In the genomic region with DNA sequence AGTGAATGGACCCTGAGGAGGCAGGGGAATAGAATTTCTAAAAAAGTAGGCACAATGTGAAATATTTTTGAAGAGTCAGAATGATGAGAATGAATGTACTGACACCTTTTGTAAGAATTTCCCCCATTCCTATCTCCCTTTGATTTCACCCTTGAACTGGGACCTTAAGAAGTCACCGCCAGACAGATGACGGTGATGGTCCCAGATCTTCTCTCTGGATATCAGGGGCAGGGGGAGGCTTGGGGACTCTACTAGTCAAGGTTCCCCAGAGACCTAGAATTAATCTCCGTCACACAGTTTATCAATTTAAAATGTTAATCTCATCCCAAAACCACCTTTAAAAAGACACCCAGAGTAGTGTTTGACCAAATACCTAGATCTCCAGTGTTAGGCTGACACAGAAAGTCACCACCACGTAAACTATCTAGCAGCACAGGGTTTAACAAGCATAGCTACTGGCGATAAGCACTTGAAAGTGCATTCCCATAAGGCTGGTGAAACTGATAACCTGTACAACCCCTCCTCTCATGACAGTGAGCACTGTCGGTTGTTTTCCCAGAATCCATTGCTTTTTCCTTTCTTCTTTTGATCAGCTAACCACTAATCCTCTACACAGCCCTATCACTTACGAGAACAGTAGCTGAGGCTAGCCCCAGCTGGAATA, we compare ENCODE assay signal across 15 mouse cellular contexts.
A peak's percentile ranks its signal among the peaks of the same experiment; 100 is the strongest.
DNase-seq lines count a peak whose midpoint lies in the region; ATAC-seq and TF ChIP-seq lines count a peak whose summit lies in the region.
"Had no signal": no experiment of that assay in that cellular context is flagged by ENCODE, and none has a peak within 500 bp of the region (broad histone marks: within the 10 kb centered on the region; RNA-seq: fewer than 3 reads in every experiment).

No protein-coding gene starts in this region.

- H3K4me2 ChIP-seq in intestine, embryonic 14.5 days (ENCODE audit: low read length) = no peak overlapping the region
- H3K4me2 ChIP-seq in intestine, postnatal 0 days (replicated peaks; ENCODE audit: low read depth) = no peak overlapping the region
- no peak overlapping the region for H3K4me2 ChIP-seq in limb, embryonic 11.5 days (ENCODE audit: low read depth, severe bottlenecking)
- no peak overlapping the region for H3K4me2 ChIP-seq in liver, postnatal 0 days (ENCODE audit: low read depth, low read length)
- no peak overlapping the region for H3K4me2 ChIP-seq in hindbrain, embryonic 12.5 days (replicated peaks)
- H3K4me2 ChIP-seq: neural tube, embryonic 13.5 days had no signal

- no peaks in the 10 kb centered on the region for H3K9me3 ChIP-seq in intestine, embryonic 14.5 days (ENCODE audit: control insufficient read depth, low read length)
- no peaks in the 10 kb centered on the region for H3K9me3 ChIP-seq in intestine, postnatal 0 days (ENCODE audit: control insufficient read depth)
- H3K9me3 ChIP-seq in limb, embryonic 11.5 days (ENCODE audit: control insufficient read depth, low read length) = no peaks in the 10 kb centered on the region
- H3K9me3 ChIP-seq in liver, postnatal 0 days (ENCODE audit: low read length) = peaks cover 2% of the 10 kb centered on the region; the same call in 1 of the 2 replicates
- no peaks in the 10 kb centered on the region for H3K9me3 ChIP-seq in hindbrain, embryonic 12.5 days (replicated peaks)
- H3K9me3 ChIP-seq: neural tube, embryonic 13.5 days had no signal

- H3K27ac ChIP-seq in intestine, embryonic 14.5 days (ENCODE audit: low read depth) = no peak overlapping the region
- no peak overlapping the region for H3K27ac ChIP-seq in intestine, postnatal 0 days (ENCODE audit: low read depth, low read length)
- no peak overlapping the region for H3K27ac ChIP-seq in limb, embryonic 11.5 days (replicated peaks; ENCODE audit: low read depth, low read length)
- 0 out of 2 replicates have a peak overlapping the region, but pooled peaks have one; percentile 18 for H3K27ac ChIP-seq in liver, postnatal 0 days (ENCODE audit: low read depth)
- H3K27ac ChIP-seq in hindbrain, embryonic 12.5 days = no peak overlapping the region
- H3K27ac ChIP-seq: hindbrain, postnatal 0 days; neural tube, embryonic 13.5 days had no signal

- WGBS in intestine, embryonic 14.5 days = 82% methylated on average over 7 of the region's 7 CpGs
- WGBS in intestine, postnatal 0 days = 78% methylated on average over 7 of the region's 7 CpGs
- 90% methylated on average over 7 of the region's 7 CpGs for WGBS in limb, embryonic 11.5 days
- 58% methylated on average over 7 of the region's 7 CpGs for WGBS in liver, postnatal 0 days (ENCODE audit: insufficient replicate concordance)
- WGBS in hindbrain, embryonic 12.5 days = 87% methylated on average over 7 of the region's 7 CpGs

- ATAC-seq in intestine, embryonic 14.5 days (replicated peaks; ENCODE audit: low FRiP score, low TSS enrichment, low read depth) = no peak
- no peak for ATAC-seq in intestine, postnatal 0 days
- peak; percentile 65 for ATAC-seq in erythroid progenitor cell, adult 5-6 weeks (replicated peaks; ENCODE audit: low FRiP score, poor library complexity, severe bottlenecking)
- ATAC-seq in limb, embryonic 11.5 days (ENCODE audit: insufficient number of reproducible peaks, low FRiP score, low TSS enrichment, low read depth) = no peak
- ATAC-seq in liver, postnatal 0 days = peak; percentile 90
- ATAC-seq in hindbrain, embryonic 12.5 days (ENCODE audit: low FRiP score) = no peak
- ATAC-seq in activated CD4-positive, CD25-positive, alpha-beta regulatory T cell, adult 4 months = no peak
- ATAC-seq: forebrain, embryonic 14.5 days; hindbrain, postnatal 0 days had no signal

- no peak overlapping the region for H3K4me3 ChIP-seq in intestine, embryonic 14.5 days (ENCODE audit: low read depth, low read length)
- no peak overlapping the region for H3K4me3 ChIP-seq in intestine, postnatal 0 days (ENCODE audit: low read depth, low read length)
- no peak overlapping the region for H3K4me3 ChIP-seq in limb, embryonic 11.5 days (ENCODE audit: low read depth, low read length)
- H3K4me3 ChIP-seq in liver, postnatal 0 days (ENCODE audit: low read depth, low read length) = no peak overlapping the region
- no peak overlapping the region for H3K4me3 ChIP-seq in hindbrain, embryonic 12.5 days
- H3K4me3 ChIP-seq: neural tube, embryonic 13.5 days had no signal

- no peaks in the 10 kb centered on the region for H3K4me1 ChIP-seq in intestine, embryonic 14.5 days (replicated peaks; ENCODE audit: control insufficient read depth, insufficient read depth, low read length)
- H3K4me1 ChIP-seq in intestine, postnatal 0 days (replicated peaks; ENCODE audit: control insufficient read depth, insufficient read depth, low read length) = no peaks in the 10 kb centered on the region
- peaks cover 5% of the 10 kb centered on the region for H3K4me1 ChIP-seq in limb, embryonic 11.5 days (ENCODE audit: control insufficient read depth, insufficient read depth, low read length)
- H3K4me1 ChIP-seq in liver, postnatal 0 days (ENCODE audit: insufficient read depth) = no peaks in the 10 kb centered on the region
- no peaks in the 10 kb centered on the region for H3K4me1 ChIP-seq in hindbrain, embryonic 12.5 days

- H3K9ac ChIP-seq in intestine, embryonic 14.5 days (ENCODE audit: low read length) = no peak overlapping the region
- no peak overlapping the region for H3K9ac ChIP-seq in intestine, postnatal 0 days (ENCODE audit: low read depth, low read length)
- H3K9ac ChIP-seq in limb, embryonic 11.5 days (ENCODE audit: low read length) = no peak overlapping the region
- no peak overlapping the region for H3K9ac ChIP-seq in liver, postnatal 0 days (replicated peaks)
- no peak overlapping the region for H3K9ac ChIP-seq in hindbrain, embryonic 12.5 days
- H3K9ac ChIP-seq: neural tube, embryonic 13.5 days had no signal

- peak; percentile 91 for TF ChIP-seq EP300 in liver, postnatal 0 days (IDR thresholded peaks at IDR 0.05; ENCODE audit: low read depth)

- no peaks in the 10 kb centered on the region for H3K27me3 ChIP-seq in intestine, embryonic 14.5 days (replicated peaks; ENCODE audit: control insufficient read depth, insufficient read depth, low read length)
- no peaks in the 10 kb centered on the region for H3K27me3 ChIP-seq in intestine, postnatal 0 days (replicated peaks; ENCODE audit: control insufficient read depth, insufficient read depth, low read length)
- no peaks in the 10 kb centered on the region for H3K27me3 ChIP-seq in limb, embryonic 11.5 days (ENCODE audit: control insufficient read depth, insufficient read depth, low read length)
- no peaks in the 10 kb centered on the region for H3K27me3 ChIP-seq in liver, postnatal 0 days (ENCODE audit: insufficient read depth, low read length)
- H3K27me3 ChIP-seq in hindbrain, embryonic 12.5 days = no peaks in the 10 kb centered on the region; the same call in 1 of the 2 replicates
- H3K27me3 ChIP-seq: neural tube, embryonic 13.5 days had no signal

- H3K36me3 ChIP-seq in intestine, embryonic 14.5 days (ENCODE audit: control insufficient read depth, insufficient read depth, low read length) = no peaks in the 10 kb centered on the region
- no peaks in the 10 kb centered on the region for H3K36me3 ChIP-seq in intestine, postnatal 0 days (ENCODE audit: control insufficient read depth, insufficient read depth)
- H3K36me3 ChIP-seq in limb, embryonic 11.5 days (ENCODE audit: control insufficient read depth, insufficient read depth, low read length) = no peaks in the 10 kb centered on the region
- H3K36me3 ChIP-seq in liver, postnatal 0 days (replicated peaks; ENCODE audit: insufficient read depth, low read length) = no peaks in the 10 kb centered on the region
- no peaks in the 10 kb centered on the region for H3K36me3 ChIP-seq in hindbrain, embryonic 12.5 days
- H3K36me3 ChIP-seq: neural tube, embryonic 13.5 days had no signal

- DNase-seq in intestine, embryonic 14.5 days (ENCODE audit: low spot score) = peak; percentile 38
- DNase-seq in limb, embryonic 11.5 days (ENCODE audit: low spot score) = peak; percentile 5
- no peak for DNase-seq in liver, postnatal 0 days
- DNase-seq: cerebellum, adult 9-11 months; kidney, adult 9 months; lung, adult 18-20 months; right cerebral cortex, postnatal 25 days; thymus, adult 18-20 months had no signal

- TF ChIP-seq CTCF in intestine, postnatal 0 days (IDR thresholded peaks at IDR 0.05; ENCODE audit: low read depth) = no peak
- no peak for TF ChIP-seq CTCF in liver, postnatal 0 days (IDR thresholded peaks at IDR 0.05; ENCODE audit: low read depth)

Comparison
In these comparisons a context has a peak if more than half of its experiments do, and no peak if none do; other contexts are left out.
1. ATAC-seq: peak in erythroid progenitor cell, adult 5-6 weeks (single experiment) and liver, postnatal 0 days (single experiment); none in intestine, embryonic 14.5 days (single experiment), intestine, postnatal 0 days (single experiment), limb, embryonic 11.5 days (single experiment), hindbrain, embryonic 12.5 days (single experiment) and activated CD4-positive, CD25-positive, alpha-beta regulatory T cell, adult 4 months (single experiment).